22 mouse cellular contexts compared by ENCODE assay signal in genomic region chr13:30684614-30685122, GRCm38 (mm10). TPM values are rescaled to one million over a fixed set of nuclear protein-coding genes. Genes with fewer than 3 reads are reported as not detected.
DNase-seq lines count a peak whose midpoint lies in the region; ATAC-seq and TF ChIP-seq lines count a peak whose summit lies in the region.
"Had no signal": no experiment of that assay in that cellular context is flagged by ENCODE, and none has a peak within 500 bp of the region (broad histone marks: within the 10 kb centered on the region; RNA-seq: fewer than 3 reads in every experiment).

No protein-coding gene starts in this region.

- H3K9ac ChIP-seq in midbrain, embryonic 14.5 days (replicated peaks; ENCODE audit: low read length) = no peak overlapping the region
- H3K9ac ChIP-seq in hindbrain, embryonic 16.5 days (ENCODE audit: low read depth, low read length) = no peak overlapping the region
- H3K9ac ChIP-seq: forebrain, embryonic 13.5 days; forebrain, postnatal 0 days; heart, embryonic 15.5 days; hindbrain, embryonic 15.5 days had no signal

- H3K9me3 ChIP-seq in midbrain, embryonic 14.5 days (ENCODE audit: control insufficient read depth, low read length) = no peaks in the 10 kb centered on the region
- no peaks in the 10 kb centered on the region for H3K9me3 ChIP-seq in hindbrain, embryonic 16.5 days (ENCODE audit: control insufficient read depth, low read length)
- H3K9me3 ChIP-seq: embryonic facial prominence, embryonic 10.5 days; forebrain, embryonic 13.5 days; heart, embryonic 15.5 days; hindbrain, embryonic 15.5 days had no signal

- no peaks in the 10 kb centered on the region for H3K4me1 ChIP-seq in midbrain, embryonic 14.5 days (ENCODE audit: control insufficient read depth, insufficient read depth, low read length)
- H3K4me1 ChIP-seq in hindbrain, embryonic 16.5 days (ENCODE audit: control insufficient read depth, insufficient read depth, low read depth, low read length) = no peaks in the 10 kb centered on the region
- H3K4me1 ChIP-seq: embryonic facial prominence, embryonic 10.5 days; forebrain, embryonic 13.5 days; heart, embryonic 15.5 days; hindbrain, embryonic 15.5 days had no signal

- H3K36me3 ChIP-seq in splenic B cell, adult 2 months (ENCODE audit: control insufficient read depth, insufficient read depth, low read length, poor library complexity, severe bottlenecking) = no peaks in the 10 kb centered on the region
- no peaks in the 10 kb centered on the region for H3K36me3 ChIP-seq in midbrain, embryonic 14.5 days (ENCODE audit: control insufficient read depth, insufficient read depth, low read length)
- 0 out of 2 replicates have a peak, but pooled peaks cover 2% of the 10 kb centered on the region for H3K36me3 ChIP-seq in hindbrain, embryonic 16.5 days (ENCODE audit: control insufficient read depth, insufficient read depth, low read length)
- H3K36me3 ChIP-seq: embryonic facial prominence, embryonic 10.5 days; heart, embryonic 15.5 days; hindbrain, embryonic 15.5 days had no signal

- H3K4me3 ChIP-seq in gastrocnemius, adult 2 months = no peak overlapping the region
- H3K4me3 ChIP-seq in midbrain, embryonic 14.5 days (replicated peaks; ENCODE audit: low read depth, low read length) = no peak overlapping the region
- no peak overlapping the region for H3K4me3 ChIP-seq in hindbrain, embryonic 16.5 days (ENCODE audit: low read length)
- H3K4me3 ChIP-seq: embryonic facial prominence, embryonic 10.5 days; forebrain, embryonic 13.5 days; heart, adult 2 months; heart, embryonic 15.5 days; hindbrain, embryonic 15.5 days had no signal

- TF ChIP-seq CTCF in gastrocnemius, adult 2 months (IDR thresholded peaks at IDR 0.05) = no peak

- DNase-seq in gastrocnemius, adult 2 months = peak; percentile 19
- no peak for DNase-seq in gastrocnemius, postnatal 10 days
- DNase-seq in splenic B cell, adult 2 months (ENCODE audit: low read depth, low spot score) = peak; percentile 15
- peak; percentile 23 for DNase-seq in thymus, postnatal 25 days
- no peak for DNase-seq in heart, postnatal 4 days
- no peak for DNase-seq in midbrain, embryonic 14.5 days
- DNase-seq: adrenal gland, postnatal 14 days; cerebellum, adult 11-12 months; cerebellum, adult 9-11 months; cerebellum, postnatal 36 days; forebrain, postnatal 0 days; heart, adult 2 months; heart, postnatal 14 days had no signal

- 76% methylated on average over 6 of the region's 6 CpGs for WGBS in midbrain, embryonic 14.5 days
- WGBS in hindbrain, embryonic 16.5 days = 63% methylated on average over 6 of the region's 6 CpGs

- H3K4me2 ChIP-seq in midbrain, embryonic 14.5 days (ENCODE audit: low read length) = no peak overlapping the region
- H3K4me2 ChIP-seq in hindbrain, embryonic 16.5 days (ENCODE audit: low read length) = no peak overlapping the region
- H3K4me2 ChIP-seq: forebrain, embryonic 13.5 days; heart, embryonic 11.5 days; heart, embryonic 15.5 days; hindbrain, embryonic 15.5 days had no signal

- ATAC-seq in midbrain, embryonic 14.5 days (ENCODE audit: low FRiP score, low TSS enrichment) = no peak
- no peak for ATAC-seq in hindbrain, embryonic 16.5 days
- ATAC-seq: activated CD4-positive, CD25-positive, alpha-beta regulatory T cell, adult 4 months; forebrain, embryonic 13.5 days; forebrain, postnatal 0 days; inflammation-experienced regulatory T-cells, adult 6 months; Patski had no signal

- H3K27ac ChIP-seq in gastrocnemius, adult 2 months = no peak overlapping the region
- H3K27ac ChIP-seq in midbrain, embryonic 14.5 days (replicated peaks; ENCODE audit: low read depth, low read length) = no peak overlapping the region
- H3K27ac ChIP-seq in hindbrain, embryonic 16.5 days (ENCODE audit: low read depth, low read length) = no peak overlapping the region
- H3K27ac ChIP-seq: embryonic facial prominence, embryonic 10.5 days; forebrain, embryonic 13.5 days; heart, adult 2 months; heart, embryonic 15.5 days; hindbrain, embryonic 15.5 days had no signal

- intact Hi-C loops in gastrocnemius, adult 2 months (cut with DNase I) = no loop called here

- H3K27me3 ChIP-seq in splenic B cell, adult 2 months (ENCODE audit: control insufficient read depth, insufficient read depth, low read length, poor library complexity, severe bottlenecking) = no peaks in the 10 kb centered on the region
- H3K27me3 ChIP-seq in midbrain, embryonic 14.5 days (ENCODE audit: control insufficient read depth, insufficient read depth, low read length) = no peaks in the 10 kb centered on the region
- no peaks in the 10 kb centered on the region for H3K27me3 ChIP-seq in hindbrain, embryonic 16.5 days (replicated peaks; ENCODE audit: control insufficient read depth, insufficient read depth, low read length)
- H3K27me3 ChIP-seq: forebrain, embryonic 13.5 days; heart, embryonic 15.5 days; hindbrain, embryonic 15.5 days; Patski had no signal

RNA-seq across cellular contexts. Expression of gene Dusp22, which starts 24.9 kb away (rescaled TPM):
- 10 to 100 TPM; 36.2 to 59.5 TPM for total RNA-seq in gastrocnemius, adult 2 months (2021)
- 10 to 100 TPM; 40.5 to 45.5 TPM for total RNA-seq in gastrocnemius, postnatal 10 days (2021)
- total RNA-seq in heart, postnatal 4 days (2021) = 10 to 100 TPM; 16.4 to 17.4 TPM
- polyA plus RNA-seq in midbrain, embryonic 14.5 days (2014; fragmentation: Nextera tagmentation; extraction: Ambion mirVana) = 23.4 and 27.9 TPM in 2 replicates
- polyA plus RNA-seq in hindbrain, embryonic 16.5 days (2015; fragmentation: Nextera tagmentation; extraction: Ambion mirVana) = 20.4 and 30.8 TPM in 2 replicates

Comparison
In these comparisons a context has a peak if more than half of its experiments do, and no peak if none do; other contexts are left out.
1. DNase-seq: peak in gastrocnemius, adult 2 months (single experiment), splenic B cell, adult 2 months (single experiment) and thymus, postnatal 25 days (single experiment); none in gastrocnemius, postnatal 10 days (single experiment), heart, postnatal 4 days (single experiment) and midbrain, embryonic 14.5 days (single experiment).